Mouse (Mus musculus): ENCODE results near the gene Rhou. TPM values are rescaled to one million over a fixed set of nuclear protein-coding genes. Genes with fewer than 3 reads are reported as not detected.

Gene Rhou
- polyA plus RNA-seq, 2 experiments from 2014 or later, result not detected

- ATAC-seq, result no peak
Measured at GRCm38 (mm10) chr8:123651390-123652098, 2.2 kb upstream of the Rhou start.

- no peak for ATAC-seq
Measured at GRCm38 (mm10) chr8:123652641-123653040, 1.1 kb upstream of the Rhou start.

- ATAC-seq, result no peak
Measured at GRCm38 (mm10) chr8:123653994-123654569, 353 bp downstream of the Rhou start.

GRCm38 (mm10) chr8:123654763-123655162 is 1.0 kb downstream of the Rhou start:
- ATAC-seq, result no peak

- no peak for ATAC-seq
Measured at GRCm38 (mm10) chr8:123655351-123655779, 1.6 kb downstream of the Rhou start.

- ATAC-seq, result no peak
Measured at GRCm38 (mm10) chr8:123657826-123658225, 4.1 kb downstream of the Rhou start.

GRCm38 (mm10) chr8:123659469-123660057 is 5.8 kb downstream of the Rhou start:
- no peak for ATAC-seq

- no peak for ATAC-seq
Measured at GRCm38 (mm10) chr8:123661515-123661914, 7.8 kb downstream of the Rhou start.

- no peak for ATAC-seq
Measured at GRCm38 (mm10) chr8:123665580-123665979, 11.9 kb downstream of the Rhou start.

GRCm38 (mm10) chr8:123666832-123667231 is 13.1 kb downstream of the Rhou start:
- ATAC-seq, result no peak

GRCm38 (mm10) chr8:123668681-123669080 is 15.0 kb downstream of the Rhou start:
- ATAC-seq, result no peak

- ATAC-seq, result no peak
Measured at GRCm38 (mm10) chr8:123670766-123671165, 17.0 kb downstream of the Rhou start.

- no peak for ATAC-seq
Measured at GRCm38 (mm10) chr8:123671454-123671853, 17.7 kb downstream of the Rhou start.

GRCm38 (mm10) chr8:123672648-123673047 is 18.9 kb downstream of the Rhou start:
- ATAC-seq, result no peak

- ATAC-seq, result no peak
Measured at GRCm38 (mm10) chr8:123675611-123676010, 21.9 kb downstream of the Rhou start.

- no peak for ATAC-seq
Measured at GRCm38 (mm10) chr8:123678390-123678789, 24.7 kb downstream of the Rhou start.

GRCm38 (mm10) chr8:123682073-123682761 is 28.5 kb downstream of the Rhou start:
- ATAC-seq, result no peak

GRCm38 (mm10) chr8:123683321-123683720 is 29.6 kb downstream of the Rhou start:
- no peak for ATAC-seq

GRCm38 (mm10) chr8:123684806-123685205 is 31.1 kb downstream of the Rhou start:
- no peak for ATAC-seq

- no peak for ATAC-seq
Measured at GRCm38 (mm10) chr8:123685477-123685876, 31.7 kb downstream of the Rhou start.

- ATAC-seq, result no peak
Measured at GRCm38 (mm10) chr8:123687826-123688225, 34.1 kb downstream of the Rhou start.

- no peak for ATAC-seq
Measured at GRCm38 (mm10) chr8:123692165-123692962, 38.6 kb downstream of the Rhou start.

- ATAC-seq, result no peak
Measured at GRCm38 (mm10) chr8:123696167-123696566, 42.4 kb downstream of the Rhou start.
